Mouse (Mus musculus): Measurements from ENCODE around the gene Ccdc188. TPM values are rescaled to one million over a fixed set of nuclear protein-coding genes. Genes with fewer than 3 reads are reported as not detected.

The Ccdc188 gene
- polyA plus RNA-seq, 2 experiments, result not detected

GRCm38 (mm10) chr16:18200062-18200461 is 17.6 kb upstream of the Ccdc188 start:
- DNase-seq (ENCODE audit: low spot score) (no peak), ATAC-seq (ENCODE audit: low FRiP score, low read depth) (no peak)
- Histone ChIP-seq H3K27ac (replicated peaks; ENCODE audit: low read depth, low read length) (no peak overlapping the region), H3K36me3 (ENCODE audit: control insufficient read depth, insufficient read depth, low read length) (no peaks in the 10 kb centered on the region), H3K9me3 (ENCODE audit: control insufficient read depth, low read length) (no peaks in the 10 kb centered on the region), H3K4me1 (ENCODE audit: control insufficient read depth, insufficient read depth, low read length) (peaks cover 20% of the 10 kb centered on the region), H3K27me3 (ENCODE audit: control insufficient read depth, insufficient read depth, low read length) (no peaks in the 10 kb centered on the region; the same call in 1 of the 2 replicates), H3K9ac (ENCODE audit: low read depth, low read length, severe bottlenecking) (no peak overlapping the region), H3K4me3 (replicated peaks; ENCODE audit: low read length) (no peak overlapping the region), H3K4me2 (replicated peaks; ENCODE audit: low read depth, low read length, severe bottlenecking) (no peak overlapping the region)
- no peak for TF ChIP-seq POLR2A (IDR thresholded peaks at IDR 0.05; ENCODE audit: borderline replicate concordance, extremely low read depth, insufficient read depth, insufficient read length)
- 93% methylated on average over 2 of the region's 2 CpGs for WGBS

- Histone ChIP-seq H3K4me2 (replicated peaks; ENCODE audit: low read depth, low read length, severe bottlenecking) (no peak overlapping the region), H3K36me3 (ENCODE audit: control insufficient read depth, insufficient read depth, low read length) (no peaks in the 10 kb centered on the region), H3K27ac (replicated peaks; ENCODE audit: low read depth, low read length) (no peak overlapping the region), H3K9me3 (ENCODE audit: control insufficient read depth, low read length) (no peaks in the 10 kb centered on the region), H3K4me1 (ENCODE audit: control insufficient read depth, insufficient read depth, low read length) (peaks cover 20% of the 10 kb centered on the region), H3K9ac (ENCODE audit: low read depth, low read length, severe bottlenecking) (no peak overlapping the region), H3K4me3 (replicated peaks; ENCODE audit: low read length) (no peak overlapping the region), H3K27me3 (ENCODE audit: control insufficient read depth, insufficient read depth, low read length) (no peaks in the 10 kb centered on the region; the same call in 1 of the 2 replicates)
- no peak for TF ChIP-seq POLR2A (IDR thresholded peaks at IDR 0.05; ENCODE audit: borderline replicate concordance, extremely low read depth, insufficient read depth, insufficient read length)
- WGBS, result 54% methylated on average over 1 of the region's 1 CpGs
- no peak for DNase-seq (ENCODE audit: low spot score)
- no peak for ATAC-seq (ENCODE audit: low FRiP score, low read depth)
Measured at GRCm38 (mm10) chr16:18201620-18202019, 16.1 kb upstream of the Ccdc188 start.

GRCm38 (mm10) chr16:18202061-18202460 is 15.6 kb upstream of the Ccdc188 start:
- TF ChIP-seq POLR2A (IDR thresholded peaks at IDR 0.05; ENCODE audit: borderline replicate concordance, extremely low read depth, insufficient read depth, insufficient read length), result no peak
- no peak overlapping the region for H3K4me3 ChIP-seq (replicated peaks; ENCODE audit: low read length)
- H3K9ac ChIP-seq (ENCODE audit: low read depth, low read length, severe bottlenecking), result no peak overlapping the region
- 100% methylated on average over 1 of the region's 1 CpGs for WGBS
- no peak overlapping the region for H3K27ac ChIP-seq (replicated peaks; ENCODE audit: low read depth, low read length)
- H3K36me3 ChIP-seq (ENCODE audit: control insufficient read depth, insufficient read depth, low read length), result no peaks in the 10 kb centered on the region
- H3K4me1 ChIP-seq (ENCODE audit: control insufficient read depth, insufficient read depth, low read length), result peaks cover 20% of the 10 kb centered on the region
- ATAC-seq (ENCODE audit: low FRiP score, low read depth), result no peak
- no peak for DNase-seq (ENCODE audit: low spot score)
- no peak overlapping the region for H3K4me2 ChIP-seq (replicated peaks; ENCODE audit: low read depth, low read length, severe bottlenecking)
- H3K9me3 ChIP-seq (ENCODE audit: control insufficient read depth, low read length), result no peaks in the 10 kb centered on the region
- H3K27me3 ChIP-seq (ENCODE audit: control insufficient read depth, insufficient read depth, low read length), result no peaks in the 10 kb centered on the region; the same call in 1 of the 2 replicates

- no peak for TF ChIP-seq POLR2A (IDR thresholded peaks at IDR 0.05; ENCODE audit: borderline replicate concordance, extremely low read depth, insufficient read depth, insufficient read length)
- WGBS, result 16% methylated on average over 7 of the region's 7 CpGs
- no peaks in the 10 kb centered on the region for H3K9me3 ChIP-seq (ENCODE audit: control insufficient read depth, low read length)
- H3K27me3 ChIP-seq (ENCODE audit: control insufficient read depth, insufficient read depth, low read length), result no peaks in the 10 kb centered on the region
- no peaks in the 10 kb centered on the region for H3K36me3 ChIP-seq (ENCODE audit: control insufficient read depth, insufficient read depth, low read length)
- no peak overlapping the region for H3K9ac ChIP-seq (ENCODE audit: low read depth, low read length, severe bottlenecking)
- H3K27ac ChIP-seq (replicated peaks; ENCODE audit: low read depth, low read length), result no peak overlapping the region
- no peak overlapping the region for H3K4me3 ChIP-seq (replicated peaks; ENCODE audit: low read length)
- DNase-seq (ENCODE audit: low spot score) (no peak), ATAC-seq (ENCODE audit: low FRiP score, low read depth) (no peak)
- peaks cover 15% of the 10 kb centered on the region for H3K4me1 ChIP-seq (ENCODE audit: control insufficient read depth, insufficient read depth, low read length)
- no peak overlapping the region for H3K4me2 ChIP-seq (replicated peaks; ENCODE audit: low read depth, low read length, severe bottlenecking)
Measured at GRCm38 (mm10) chr16:18203430-18204091, 14.1 kb upstream of the Ccdc188 start.

- Histone ChIP-seq H3K27ac (replicated peaks; ENCODE audit: low read depth, low read length) (no peak overlapping the region), H3K9ac (ENCODE audit: low read depth, low read length, severe bottlenecking) (no peak overlapping the region), H3K4me1 (ENCODE audit: control insufficient read depth, insufficient read depth, low read length) (no peaks in the 10 kb centered on the region), H3K27me3 (ENCODE audit: control insufficient read depth, insufficient read depth, low read length) (no peaks in the 10 kb centered on the region), H3K4me2 (replicated peaks; ENCODE audit: low read depth, low read length, severe bottlenecking) (no peak overlapping the region), H3K36me3 (ENCODE audit: control insufficient read depth, insufficient read depth, low read length) (no peaks in the 10 kb centered on the region), H3K4me3 (replicated peaks; ENCODE audit: low read length) (no peak overlapping the region), H3K9me3 (ENCODE audit: control insufficient read depth, low read length) (no peaks in the 10 kb centered on the region)
- WGBS, result 25% methylated on average over 8 of the region's 8 CpGs
- ATAC-seq (ENCODE audit: low FRiP score, low read depth) (peak; percentile 23; the same call in 1 of the 2 replicates), DNase-seq (ENCODE audit: low spot score) (peak; percentile 62)
- TF ChIP-seq POLR2A (IDR thresholded peaks at IDR 0.05; ENCODE audit: borderline replicate concordance, extremely low read depth, insufficient read depth, insufficient read length), result no peak
Measured at GRCm38 (mm10) chr16:18210701-18211416, 6.8 kb upstream of the Ccdc188 start.

Measured in limb, embryonic 14.5 days (tissue).